25 mouse cellular contexts compared by ENCODE assay signal in the genomic region with DNA sequence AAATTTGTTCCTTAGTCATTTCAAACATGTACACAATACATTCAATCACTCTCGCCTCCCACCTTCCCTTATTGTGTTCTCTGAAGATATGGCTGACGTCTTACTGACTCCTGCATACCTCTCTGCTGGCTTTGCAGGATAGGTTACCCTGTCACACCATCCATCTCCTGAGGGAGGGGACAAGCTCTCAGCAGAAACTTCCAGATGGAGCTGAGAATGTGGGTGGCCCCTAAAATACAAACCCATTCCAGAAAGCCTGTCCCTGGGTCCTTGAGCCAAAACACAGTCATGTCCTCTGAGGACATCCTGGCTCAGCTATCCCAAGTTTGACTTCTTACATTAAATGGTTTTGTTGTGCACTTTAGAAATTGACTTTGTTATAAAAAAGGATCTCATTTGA.
DNase-seq lines count a peak whose midpoint lies in the region; ATAC-seq and TF ChIP-seq lines count a peak whose summit lies in the region.
"Had no signal": no experiment of that assay in that cellular context is flagged by ENCODE, and none has a peak within 500 bp of the region (broad histone marks: within the 10 kb centered on the region; RNA-seq: fewer than 3 reads in every experiment).

No protein-coding gene starts in this region.

- DNase-seq in hindbrain, postnatal 0 days (ENCODE audit: low spot score): no peak
- DNase-seq in midbrain, embryonic 10.5 days (ENCODE audit: low spot score): no peak
- DNase-seq: adrenal gland, postnatal 10 days; cerebellum, adult 11 months; cerebellum, adult 9-11 months; embryo, embryonic 11 days; heart, postnatal 14 days; kidney, adult 18-20 months; kidney, postnatal 25 days; liver, embryonic 13.5 days; lung, adult 18-20 months; lung, postnatal 4 days had no signal

- no peaks in the 10 kb centered on the region for H3K9me3 ChIP-seq in forebrain, embryonic 16.5 days (ENCODE audit: control insufficient read depth, low read length)
- no peaks in the 10 kb centered on the region for H3K9me3 ChIP-seq in forebrain, embryonic 12.5 days
- H3K9me3 ChIP-seq in hindbrain, embryonic 16.5 days (ENCODE audit: control insufficient read depth, low read length): no peaks in the 10 kb centered on the region
- no peaks in the 10 kb centered on the region for H3K9me3 ChIP-seq in hindbrain, postnatal 0 days (ENCODE audit: low read length)
- no peaks in the 10 kb centered on the region for H3K9me3 ChIP-seq in midbrain, embryonic 15.5 days
- no peaks in the 10 kb centered on the region for H3K9me3 ChIP-seq in midbrain, embryonic 10.5 days (replicated peaks)
- H3K9me3 ChIP-seq in midbrain, embryonic 16.5 days (replicated peaks; ENCODE audit: control insufficient read depth, low read length, poor library complexity, severe bottlenecking): no peaks in the 10 kb centered on the region
- H3K9me3 ChIP-seq: embryonic facial prominence, embryonic 12.5 days; hindbrain, embryonic 10.5 days; kidney, embryonic 15.5 days; limb, embryonic 10.5 days; limb, embryonic 15.5 days; liver, embryonic 13.5 days had no signal

- no peaks in the 10 kb centered on the region for H3K27me3 ChIP-seq in forebrain, embryonic 16.5 days (replicated peaks; ENCODE audit: control insufficient read depth, insufficient read depth, low read length)
- H3K27me3 ChIP-seq in forebrain, embryonic 12.5 days: no peaks in the 10 kb centered on the region
- H3K27me3 ChIP-seq in hindbrain, embryonic 16.5 days (replicated peaks; ENCODE audit: control insufficient read depth, insufficient read depth, low read length): no peaks in the 10 kb centered on the region
- H3K27me3 ChIP-seq in hindbrain, postnatal 0 days (ENCODE audit: insufficient read depth, low read length): no peaks in the 10 kb centered on the region
- no peaks in the 10 kb centered on the region for H3K27me3 ChIP-seq in midbrain, embryonic 15.5 days (replicated peaks)
- H3K27me3 ChIP-seq in midbrain, embryonic 10.5 days (ENCODE audit: low read depth, poor library complexity, severe bottlenecking): no peaks in the 10 kb centered on the region; the same call in 1 of the 2 replicates
- H3K27me3 ChIP-seq in midbrain, embryonic 16.5 days (ENCODE audit: control insufficient read depth, insufficient read depth, low read depth, low read length): no peaks in the 10 kb centered on the region
- H3K27me3 ChIP-seq: embryonic facial prominence, embryonic 12.5 days; kidney, embryonic 15.5 days; limb, embryonic 15.5 days; liver, embryonic 13.5 days; megakaryocyte, embryonic 14.5 days had no signal

- no peak for TF ChIP-seq CTCF in hindbrain, postnatal 0 days (IDR thresholded peaks at IDR 0.05; ENCODE audit: low read depth)

- ATAC-seq in forebrain, embryonic 16.5 days: no peak
- ATAC-seq in forebrain, embryonic 12.5 days (ENCODE audit: low FRiP score): no peak
- ATAC-seq in hindbrain, embryonic 16.5 days: no peak
- ATAC-seq in hindbrain, postnatal 0 days: no peak
- no peak for ATAC-seq in midbrain, embryonic 15.5 days (replicated peaks)
- ATAC-seq in midbrain, embryonic 16.5 days: no peak
- ATAC-seq: lung, postnatal 0 days; Patski had no signal

- H3K4me3 ChIP-seq in forebrain, embryonic 16.5 days (replicated peaks; ENCODE audit: low read length): no peak overlapping the region
- H3K4me3 ChIP-seq in forebrain, embryonic 12.5 days (replicated peaks): no peak overlapping the region
- H3K4me3 ChIP-seq in hindbrain, embryonic 16.5 days (ENCODE audit: low read length): no peak overlapping the region
- no peak overlapping the region for H3K4me3 ChIP-seq in hindbrain, postnatal 0 days (ENCODE audit: low read length)
- H3K4me3 ChIP-seq in midbrain, embryonic 15.5 days: no peak overlapping the region
- H3K4me3 ChIP-seq in midbrain, embryonic 10.5 days: no peak overlapping the region
- no peak overlapping the region for H3K4me3 ChIP-seq in midbrain, embryonic 16.5 days (ENCODE audit: low read depth, low read length)
- H3K4me3 ChIP-seq: embryonic facial prominence, embryonic 12.5 days; hindbrain, embryonic 10.5 days; kidney, embryonic 15.5 days; limb, embryonic 10.5 days; limb, embryonic 15.5 days; liver, embryonic 13.5 days; megakaryocyte, embryonic 14.5 days had no signal

- 55% methylated on average over 2 of the region's 2 CpGs for WGBS in forebrain, embryonic 16.5 days
- WGBS in forebrain, embryonic 12.5 days: 71% methylated on average over 2 of the region's 2 CpGs
- 64% methylated on average over 2 of the region's 2 CpGs for WGBS in hindbrain, embryonic 16.5 days
- WGBS in hindbrain, postnatal 0 days: 70% methylated on average over 2 of the region's 2 CpGs
- 71% methylated on average over 2 of the region's 2 CpGs for WGBS in midbrain, embryonic 15.5 days
- WGBS in midbrain, embryonic 10.5 days: 81% methylated on average over 2 of the region's 2 CpGs
- WGBS in midbrain, embryonic 16.5 days: 70% methylated on average over 2 of the region's 2 CpGs

- no peak overlapping the region for H3K9ac ChIP-seq in forebrain, embryonic 16.5 days (replicated peaks; ENCODE audit: low read depth, low read length)
- H3K9ac ChIP-seq in forebrain, embryonic 12.5 days: no peak overlapping the region
- H3K9ac ChIP-seq in hindbrain, embryonic 16.5 days (ENCODE audit: low read depth, low read length): no peak overlapping the region
- H3K9ac ChIP-seq in hindbrain, postnatal 0 days (replicated peaks; ENCODE audit: low read length): no peak overlapping the region
- no peak overlapping the region for H3K9ac ChIP-seq in midbrain, embryonic 15.5 days
- no peak overlapping the region for H3K9ac ChIP-seq in midbrain, embryonic 16.5 days (ENCODE audit: low read depth, low read length)
- H3K9ac ChIP-seq: embryonic facial prominence, embryonic 12.5 days; kidney, embryonic 15.5 days; limb, embryonic 15.5 days; liver, embryonic 13.5 days had no signal

- H3K27ac ChIP-seq in forebrain, embryonic 16.5 days (ENCODE audit: low read length): 0 out of 2 replicates have a peak overlapping the region, but pooled peaks have one; percentile 43
- H3K27ac ChIP-seq in forebrain, embryonic 12.5 days: no peak overlapping the region
- H3K27ac ChIP-seq in hindbrain, embryonic 16.5 days (ENCODE audit: low read depth, low read length): peak overlapping the region; percentile 29; the same call in 1 of the 2 replicates
- H3K27ac ChIP-seq in hindbrain, postnatal 0 days: no peak overlapping the region
- peak overlapping the region; percentile 51 for H3K27ac ChIP-seq in midbrain, embryonic 15.5 days
- H3K27ac ChIP-seq in midbrain, embryonic 10.5 days (replicated peaks): no peak overlapping the region
- peak overlapping the region; percentile 61 for H3K27ac ChIP-seq in midbrain, embryonic 16.5 days (ENCODE audit: low read length)
- H3K27ac ChIP-seq: embryonic facial prominence, embryonic 12.5 days; hindbrain, embryonic 10.5 days; kidney, embryonic 15.5 days; limb, embryonic 10.5 days; limb, embryonic 15.5 days; liver, embryonic 13.5 days had no signal

- H3K4me2 ChIP-seq in forebrain, embryonic 16.5 days (ENCODE audit: low read length): no peak overlapping the region
- H3K4me2 ChIP-seq in forebrain, embryonic 12.5 days: no peak overlapping the region
- no peak overlapping the region for H3K4me2 ChIP-seq in hindbrain, embryonic 16.5 days (ENCODE audit: low read length)
- no peak overlapping the region for H3K4me2 ChIP-seq in hindbrain, postnatal 0 days (ENCODE audit: low read depth, low read length)
- no peak overlapping the region for H3K4me2 ChIP-seq in midbrain, embryonic 15.5 days
- no peak overlapping the region for H3K4me2 ChIP-seq in midbrain, embryonic 16.5 days (ENCODE audit: low read length)
- H3K4me2 ChIP-seq: embryonic facial prominence, embryonic 12.5 days; kidney, embryonic 15.5 days; limb, embryonic 15.5 days; liver, embryonic 13.5 days had no signal

- H3K36me3 ChIP-seq in forebrain, embryonic 16.5 days (ENCODE audit: control insufficient read depth, insufficient read depth): no peaks in the 10 kb centered on the region
- no peaks in the 10 kb centered on the region for H3K36me3 ChIP-seq in forebrain, embryonic 12.5 days (replicated peaks)
- no peaks in the 10 kb centered on the region for H3K36me3 ChIP-seq in hindbrain, embryonic 16.5 days (ENCODE audit: control insufficient read depth, insufficient read depth, low read length)
- H3K36me3 ChIP-seq in hindbrain, postnatal 0 days (ENCODE audit: insufficient read depth, low read length): no peaks in the 10 kb centered on the region
- H3K36me3 ChIP-seq in midbrain, embryonic 15.5 days (replicated peaks): 0 out of 2 replicates have a peak, but pooled peaks cover 2% of the 10 kb centered on the region
- H3K36me3 ChIP-seq in midbrain, embryonic 10.5 days: no peaks in the 10 kb centered on the region
- no peaks in the 10 kb centered on the region for H3K36me3 ChIP-seq in midbrain, embryonic 16.5 days (ENCODE audit: control insufficient read depth, insufficient read depth, low read length)
- H3K36me3 ChIP-seq: embryonic facial prominence, embryonic 12.5 days; hindbrain, embryonic 10.5 days; kidney, embryonic 15.5 days; limb, embryonic 10.5 days; limb, embryonic 15.5 days; liver, embryonic 13.5 days had no signal

- peaks cover 47% of the 10 kb centered on the region for H3K4me1 ChIP-seq in forebrain, embryonic 16.5 days (replicated peaks; ENCODE audit: control insufficient read depth, insufficient read depth, low read length)
- H3K4me1 ChIP-seq in forebrain, embryonic 12.5 days: peaks cover 22% of the 10 kb centered on the region
- H3K4me1 ChIP-seq in hindbrain, embryonic 16.5 days (ENCODE audit: control insufficient read depth, insufficient read depth, low read depth, low read length): peaks cover 26% of the 10 kb centered on the region
- H3K4me1 ChIP-seq in hindbrain, postnatal 0 days (ENCODE audit: insufficient read depth, low read length): peaks cover 7% of the 10 kb centered on the region; the same call in 1 of the 2 replicates
- peaks cover 54% of the 10 kb centered on the region for H3K4me1 ChIP-seq in midbrain, embryonic 15.5 days
- peaks cover 4% of the 10 kb centered on the region for H3K4me1 ChIP-seq in midbrain, embryonic 10.5 days
- H3K4me1 ChIP-seq in midbrain, embryonic 16.5 days (ENCODE audit: control insufficient read depth, insufficient read depth, low read length): peaks cover 50% of the 10 kb centered on the region
- H3K4me1 ChIP-seq: embryonic facial prominence, embryonic 12.5 days; kidney, embryonic 15.5 days; limb, embryonic 10.5 days; limb, embryonic 15.5 days; liver, embryonic 13.5 days; megakaryocyte, embryonic 14.5 days had no signal

Comparison
In these comparisons a context has a peak if more than half of its experiments do, and no peak if none do; other contexts are left out.
1. H3K27ac ChIP-seq: peak in forebrain, embryonic 16.5 days (single experiment), hindbrain, embryonic 16.5 days (single experiment), midbrain, embryonic 15.5 days (single experiment) and midbrain, embryonic 16.5 days (single experiment); none in forebrain, embryonic 12.5 days (single experiment), hindbrain, postnatal 0 days (single experiment) and midbrain, embryonic 10.5 days (single experiment).